Mouse (Mus musculus): ENCODE data around the gene Cxcl10. TPM values are rescaled to one million over a fixed set of nuclear protein-coding genes. Genes with fewer than 3 reads are reported as not detected.

Gene Cxcl10
- total and polyA plus RNA-seq, 2 experiments = 1.5 to 13.2 TPM

DNA sequence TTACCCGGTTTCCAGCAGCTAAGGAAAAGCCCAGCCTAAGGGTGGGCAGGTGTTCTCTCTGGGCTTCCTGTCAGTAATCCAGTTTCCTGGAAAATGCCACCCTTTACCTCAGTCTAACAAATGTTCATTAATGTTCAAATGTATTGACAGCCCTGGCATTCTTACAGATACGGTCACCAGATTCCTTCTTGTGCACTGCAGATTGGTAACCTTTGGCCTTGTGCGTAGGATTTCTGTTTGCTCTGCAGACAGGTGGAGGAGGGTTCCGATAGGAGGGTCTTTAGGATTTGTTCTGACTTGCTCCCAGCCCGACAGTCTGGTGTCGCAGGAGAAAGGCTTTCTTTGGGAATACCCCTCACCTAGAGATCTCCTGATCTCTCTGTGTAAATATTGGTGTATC, 17.9 kb upstream of the Cxcl10 start:
- Histone ChIP-seq H3K36me3 (ENCODE audit: control insufficient read depth, insufficient read depth, low read length) (no peaks in the 10 kb centered on the region), H3K4me3 (ENCODE audit: insufficient read depth, low read depth, low read length) (no peak overlapping the region), H3K27ac (replicated peaks; ENCODE audit: insufficient read depth, low read depth, low read length) (peak overlapping the region; percentile 86), H3K4me1 (ENCODE audit: control insufficient read depth, insufficient read depth, low read length) (peaks cover 27% of the 10 kb centered on the region), H3K9ac (ENCODE audit: low read depth, low read length) (0 out of 2 replicates have a peak overlapping the region, but pooled peaks have one; percentile 30), H3K27me3 (ENCODE audit: control insufficient read depth, insufficient read depth, low read length) (no peaks in the 10 kb centered on the region), H3K79me2 (ENCODE audit: control insufficient read depth, insufficient read depth, low read length) (peaks cover 6% of the 10 kb centered on the region; the same call in 1 of the 2 replicates)
- TF ChIP-seq CTCF (IDR thresholded peaks at IDR 0.05; ENCODE audit: low read depth, low read length) = no peak
- 14% methylated on average over 6 of the region's 6 CpGs for WGBS
- DNase-seq (ENCODE audit: extremely low read depth, low read depth, low spot score) = peak; percentile 82

DNA sequence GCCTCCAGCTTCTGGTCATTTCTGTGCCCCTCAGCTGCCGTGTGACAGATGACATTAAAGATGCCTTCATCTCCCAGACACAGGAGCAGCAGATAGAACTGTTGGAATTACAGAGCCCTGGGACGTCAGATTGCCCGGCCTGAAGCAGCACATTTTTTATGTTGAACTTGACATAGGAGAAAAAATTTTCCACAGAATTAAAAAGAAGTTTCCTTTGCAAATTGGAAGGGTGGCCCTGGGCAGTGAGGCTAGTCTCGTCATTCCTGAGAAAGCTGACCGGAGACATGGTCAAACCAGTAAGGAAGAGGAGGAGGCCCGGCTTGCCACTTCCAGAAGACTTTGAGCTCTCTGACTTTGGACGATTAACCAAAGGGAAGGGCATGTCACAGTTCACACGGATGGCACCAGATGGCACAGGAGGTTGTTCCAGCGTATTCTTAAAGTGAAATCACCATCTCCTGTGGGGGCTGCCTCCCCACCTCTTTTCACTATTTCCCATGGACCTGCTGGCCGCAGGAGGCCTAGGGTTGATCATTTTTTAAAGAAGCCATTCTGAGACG, 16.5 kb upstream of the Cxcl10 start:
- H3K27me3 ChIP-seq (ENCODE audit: control insufficient read depth, insufficient read depth, low read length) = no peaks in the 10 kb centered on the region
- H3K36me3 ChIP-seq (ENCODE audit: control insufficient read depth, insufficient read depth, low read length) = peaks cover 6% of the 10 kb centered on the region; the same call in 1 of the 2 replicates
- H3K4me3 ChIP-seq (ENCODE audit: insufficient read depth, low read depth, low read length) = peak overlapping the region; percentile 54
- H3K4me1 ChIP-seq (ENCODE audit: control insufficient read depth, insufficient read depth, low read length) = peaks cover 28% of the 10 kb centered on the region
- 45% methylated on average over 11 of the region's 11 CpGs for WGBS
- TF ChIP-seq CTCF (IDR thresholded peaks at IDR 0.05; ENCODE audit: low read depth, low read length) (no peak), POLR2A (IDR thresholded peaks at IDR 0.05; ENCODE audit: extremely low read depth, insufficient read depth, low read length) (no peak)
- H3K9ac ChIP-seq (ENCODE audit: low read depth, low read length) = peak overlapping the region; percentile 19
- peak; percentile 91 for DNase-seq (ENCODE audit: extremely low read depth, low read depth, low spot score)
- H3K79me2 ChIP-seq (ENCODE audit: control insufficient read depth, insufficient read depth, low read length) = peaks cover 6% of the 10 kb centered on the region; the same call in 1 of the 2 replicates
- H3K27ac ChIP-seq (replicated peaks; ENCODE audit: insufficient read depth, low read depth, low read length) = peak overlapping the region; percentile 78

DNA sequence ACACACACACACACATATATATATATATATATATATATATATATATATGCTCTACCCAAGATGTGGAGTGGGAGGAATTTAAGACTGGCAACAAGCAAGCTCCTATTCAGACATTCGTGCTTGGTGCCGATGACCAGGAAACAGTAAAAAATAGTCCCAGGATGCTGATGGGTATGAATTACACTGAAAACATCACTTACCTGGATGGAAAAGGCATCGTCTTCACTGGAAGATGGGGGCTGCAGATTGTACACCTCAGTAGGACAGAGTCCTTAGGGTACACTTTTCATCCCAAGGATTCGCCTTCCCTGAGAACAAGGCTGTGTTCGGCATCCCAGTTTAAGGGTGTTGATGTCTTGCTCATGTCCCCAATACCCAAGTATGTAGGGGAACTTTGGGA, 15.3 kb upstream of the Cxcl10 start:
- Histone ChIP-seq H3K36me3 (ENCODE audit: control insufficient read depth, insufficient read depth, low read length) (peaks cover 8% of the 10 kb centered on the region; the same call in 1 of the 2 replicates), H3K4me1 (ENCODE audit: control insufficient read depth, insufficient read depth, low read length) (peaks cover 30% of the 10 kb centered on the region), H3K9ac (ENCODE audit: low read depth, low read length) (0 out of 2 replicates have a peak overlapping the region, but pooled peaks have one; percentile 9), H3K79me2 (ENCODE audit: control insufficient read depth, insufficient read depth, low read length) (peaks cover 6% of the 10 kb centered on the region; the same call in 1 of the 2 replicates), H3K27ac (replicated peaks; ENCODE audit: insufficient read depth, low read depth, low read length) (no peak overlapping the region; the same call in 1 of the 2 replicates), H3K27me3 (ENCODE audit: control insufficient read depth, insufficient read depth, low read length) (no peaks in the 10 kb centered on the region), H3K4me3 (ENCODE audit: insufficient read depth, low read depth, low read length) (peak overlapping the region; percentile 54)
- 92% methylated on average over 5 of the region's 5 CpGs for WGBS
- no peak for DNase-seq (ENCODE audit: extremely low read depth, low read depth, low spot score)
- no peak for TF ChIP-seq CTCF (IDR thresholded peaks at IDR 0.05; ENCODE audit: low read depth, low read length)
- TF ChIP-seq POLR2A (IDR thresholded peaks at IDR 0.05; ENCODE audit: extremely low read depth, insufficient read depth, low read length) = no peak

DNA sequence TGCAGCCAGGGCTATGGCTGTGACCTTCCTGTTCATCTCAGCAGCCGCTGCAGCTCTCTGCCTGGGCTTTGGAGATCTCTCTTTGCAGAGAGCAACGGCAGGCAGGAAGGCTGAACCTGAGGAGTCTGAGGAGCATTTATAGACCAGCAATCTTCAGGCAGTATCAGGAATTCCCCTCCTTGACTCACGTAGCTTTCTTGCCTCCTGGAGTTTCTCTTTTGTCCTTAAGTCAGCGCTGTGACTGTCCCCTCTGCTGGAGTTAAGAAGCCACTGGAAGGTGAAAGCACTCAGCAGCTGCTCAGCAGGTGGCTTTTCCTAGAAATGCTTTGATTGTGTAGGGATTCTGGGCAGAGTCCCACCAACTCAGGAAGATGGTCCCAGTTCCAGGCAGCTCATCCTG, 14.5 kb upstream of the Cxcl10 start:
- H3K27ac ChIP-seq (replicated peaks; ENCODE audit: insufficient read depth, low read depth, low read length) = peak overlapping the region; percentile 15; the same call in 1 of the 2 replicates
- peaks cover 8% of the 10 kb centered on the region; the same call in 1 of the 2 replicates for H3K36me3 ChIP-seq (ENCODE audit: control insufficient read depth, insufficient read depth, low read length)
- DNase-seq (ENCODE audit: extremely low read depth, low read depth, low spot score) = peak; percentile 43
- 23% methylated on average over 4 of the region's 4 CpGs for WGBS
- peak overlapping the region; percentile 33 for H3K9ac ChIP-seq (ENCODE audit: low read depth, low read length)
- no peaks in the 10 kb centered on the region for H3K27me3 ChIP-seq (ENCODE audit: control insufficient read depth, insufficient read depth, low read length)
- TF ChIP-seq CTCF (IDR thresholded peaks at IDR 0.05; ENCODE audit: low read depth, low read length) (no peak), POLR2A (IDR thresholded peaks at IDR 0.05; ENCODE audit: extremely low read depth, insufficient read depth, low read length) (no peak)
- H3K4me3 ChIP-seq (ENCODE audit: insufficient read depth, low read depth, low read length) = peak overlapping the region; percentile 39
- H3K4me1 ChIP-seq (ENCODE audit: control insufficient read depth, insufficient read depth, low read length) = peaks cover 34% of the 10 kb centered on the region
- peaks cover 6% of the 10 kb centered on the region; the same call in 1 of the 2 replicates for H3K79me2 ChIP-seq (ENCODE audit: control insufficient read depth, insufficient read depth, low read length)

DNA sequence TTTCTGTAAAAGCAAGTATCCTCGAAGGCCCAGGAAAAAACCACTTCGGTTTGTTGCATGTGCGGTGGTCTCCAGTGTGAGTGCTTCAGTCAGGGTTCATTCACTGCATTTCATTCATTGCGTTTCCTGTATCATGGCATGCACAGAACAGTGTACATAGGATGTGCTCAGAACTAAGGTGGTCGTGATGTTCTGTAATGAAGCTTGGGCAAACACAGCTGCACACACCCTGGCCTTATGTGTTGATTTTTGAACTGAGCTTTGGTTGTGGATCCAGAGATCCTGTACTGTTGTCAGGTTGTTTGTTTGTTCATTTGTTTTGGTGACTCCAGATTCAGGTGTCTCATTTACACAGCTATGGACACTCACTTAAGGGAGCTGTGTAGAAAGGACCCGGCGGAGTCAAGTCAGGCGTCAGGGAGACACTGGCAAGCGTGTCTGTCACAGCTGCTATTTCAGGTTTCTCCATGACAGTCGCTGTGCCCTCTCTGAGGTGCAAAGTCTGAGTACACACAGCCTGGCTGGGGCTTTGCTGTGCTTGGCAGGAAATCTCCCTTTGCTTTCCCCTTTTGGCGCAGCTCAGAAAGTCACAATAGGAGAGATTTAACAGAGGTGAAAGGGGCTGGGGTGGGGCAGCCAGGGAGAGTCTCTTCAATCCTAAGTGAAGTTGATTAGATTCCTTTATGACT, 10.2 kb upstream of the Cxcl10 start:
- Histone ChIP-seq H3K9ac (ENCODE audit: low read depth, low read length) (0 out of 2 replicates have a peak overlapping the region, but pooled peaks have one; percentile 28), H3K4me1 (ENCODE audit: control insufficient read depth, insufficient read depth, low read length) (peaks cover 17% of the 10 kb centered on the region), H3K27me3 (ENCODE audit: control insufficient read depth, insufficient read depth, low read length) (no peaks in the 10 kb centered on the region), H3K4me3 (ENCODE audit: insufficient read depth, low read depth, low read length) (no peak overlapping the region), H3K79me2 (ENCODE audit: control insufficient read depth, insufficient read depth, low read length) (peaks cover 3% of the 10 kb centered on the region; the same call in 1 of the 2 replicates), H3K36me3 (ENCODE audit: control insufficient read depth, insufficient read depth, low read length) (peaks cover 8% of the 10 kb centered on the region; the same call in 1 of the 2 replicates), H3K27ac (replicated peaks; ENCODE audit: insufficient read depth, low read depth, low read length) (peak overlapping the region; percentile 71)
- peak; percentile 95 for DNase-seq (ENCODE audit: extremely low read depth, low read depth, low spot score)
- TF ChIP-seq CTCF (IDR thresholded peaks at IDR 0.05; ENCODE audit: low read depth, low read length) (0 out of 2 replicates have a peak, but pooled peaks have one; percentile 2), POLR2A (IDR thresholded peaks at IDR 0.05; ENCODE audit: extremely low read depth, insufficient read depth, low read length) (no peak)
- WGBS = 37% methylated on average over 11 of the region's 11 CpGs
